In the genomic region with DNA sequence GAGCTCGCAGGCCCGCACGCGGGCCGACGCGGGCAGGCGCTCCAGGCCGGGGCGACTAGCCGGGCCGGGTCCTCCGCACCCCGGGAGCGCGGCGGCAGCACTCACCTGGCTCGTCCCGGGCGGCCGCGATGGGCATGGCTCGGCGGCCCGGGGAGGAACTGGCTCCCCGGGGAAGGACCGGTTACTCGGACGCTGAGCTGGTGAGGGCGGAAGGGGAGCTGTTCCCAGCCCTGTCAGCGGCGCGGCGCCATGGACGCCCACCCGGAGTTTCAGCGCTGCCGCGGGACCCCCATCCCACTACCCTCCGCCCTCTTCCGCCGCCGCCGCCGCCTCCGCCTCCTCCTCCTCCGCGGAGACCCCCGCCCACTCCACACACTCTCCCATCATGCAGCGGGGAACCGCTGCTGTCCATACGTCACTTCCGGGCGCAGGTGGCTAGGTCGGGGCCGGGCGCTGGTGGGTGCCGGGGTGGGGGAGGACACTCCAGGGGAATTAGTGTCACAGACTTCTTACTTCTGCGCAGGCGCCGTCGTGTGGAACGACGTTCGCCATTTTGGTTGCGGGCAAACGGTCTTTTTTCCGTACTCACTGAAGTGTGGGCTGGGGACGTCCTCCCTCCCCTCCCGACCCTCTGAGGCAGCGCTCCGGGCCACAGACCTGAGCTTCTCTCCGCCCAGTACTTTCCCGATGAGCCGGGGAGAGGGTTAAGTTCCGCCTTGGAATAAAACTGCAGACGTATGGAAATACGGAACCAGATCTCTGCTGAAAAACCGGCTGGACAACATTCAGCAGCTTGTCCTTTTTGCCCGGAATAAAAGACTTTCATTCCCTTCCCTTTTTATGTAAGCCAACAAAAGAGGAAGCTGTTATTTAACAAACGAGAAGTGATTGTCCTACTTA, we compare ENCODE assay signal across 8 mouse cellular contexts. TPM values are rescaled to one million over a fixed set of nuclear protein-coding genes. Genes with fewer than 3 reads are reported as not detected.
DNase-seq lines count a peak whose midpoint lies in the region; ATAC-seq lines count a peak whose summit lies in the region.

A gene (minus strand): TSS at position 389 of the 900 bp plus-strand sequence.

- DNase-seq in adipocyte (ENCODE audit: low spot score), result peak; percentile 98
- DNase-seq in embryo, embryonic 10 days (ENCODE audit: low spot score), result peak; percentile 98
- DNase-seq in gastrocnemius, postnatal 10 days, result peak; percentile 96
- peak; percentile 99 for DNase-seq in induced T-regulatory cell, adult 2 months (ENCODE audit: low read depth)
- peak; percentile 94 to 96 for DNase-seq in left cerebral cortex, adult 9 months (ENCODE audit: low spot score in 2 of 2)
- DNase-seq in right cerebral cortex, postnatal 14 days, result peak; percentile 99
- DNase-seq in urinary bladder, postnatal 36 days (ENCODE audit: low spot score in 2 of 2), result peak; percentile 90 to 97

- peak; percentile 85 for ATAC-seq in megakaryocyte progenitor cell, adult 5-6 weeks (replicated peaks; ENCODE audit: poor library complexity)

RNA-seq across cellular contexts. Expression of the gene that starts here (rescaled TPM):
- 10 to 100 TPM; 17.9 to 19.6 TPM for total RNA-seq in gastrocnemius, postnatal 10 days (2021)
- 45.6 and 73.0 TPM in 2 replicates for total RNA-seq in megakaryocyte progenitor cell, adult 5-6 weeks (2015)
- total RNA-seq in megakaryocyte progenitor cell, adult 5-6 weeks (2017), result 44.0 and 45.0 TPM in 2 replicates

Comparison
In these comparisons a context has a peak if more than half of its experiments do, and no peak if none do; other contexts are left out.
1. Peak in every context shown above with its lines: DNase-seq and ATAC-seq.